Mouse (Mus musculus) CD4-positive helper T cell, adult 2 months (primary cell): ENCODE data around the gene Skor1.
A peak's percentile ranks its signal among the peaks of the same experiment; 100 is the strongest.

ENCODE experiments used
- DNase-seq: peaks from one replicate; pipeline ENCODE4 v3.0.0-alpha.2; 2012; ENCODE audit warnings: low read depth, missing footprints, low spot score

The Skor1 gene

GRCm38 (mm10) chr9:63135801-63136200 lies 13.0 kb downstream of the Skor1 start:
- peak; percentile 68 for DNase-seq

DNA sequence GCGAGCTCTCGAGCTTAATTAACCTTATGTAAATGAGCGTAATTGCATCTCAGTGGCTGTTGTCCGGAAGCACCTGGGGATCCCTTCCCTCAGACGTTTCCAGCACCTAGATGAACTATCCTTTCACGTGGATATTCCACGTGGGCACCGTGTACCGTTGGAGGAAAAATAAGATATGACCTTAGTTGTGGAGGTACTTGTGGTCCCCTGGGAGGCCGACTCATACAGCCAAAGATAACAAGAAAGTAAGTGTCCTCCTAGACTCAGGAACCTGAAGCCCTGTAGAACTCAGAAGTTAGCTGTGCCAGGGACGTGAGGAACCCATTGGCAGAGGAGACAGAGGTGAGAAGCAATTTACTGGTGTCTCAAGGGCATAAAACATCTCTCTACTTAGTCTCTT lies 13.4 kb downstream of the Skor1 start:
- no peak for DNase-seq

DNA sequence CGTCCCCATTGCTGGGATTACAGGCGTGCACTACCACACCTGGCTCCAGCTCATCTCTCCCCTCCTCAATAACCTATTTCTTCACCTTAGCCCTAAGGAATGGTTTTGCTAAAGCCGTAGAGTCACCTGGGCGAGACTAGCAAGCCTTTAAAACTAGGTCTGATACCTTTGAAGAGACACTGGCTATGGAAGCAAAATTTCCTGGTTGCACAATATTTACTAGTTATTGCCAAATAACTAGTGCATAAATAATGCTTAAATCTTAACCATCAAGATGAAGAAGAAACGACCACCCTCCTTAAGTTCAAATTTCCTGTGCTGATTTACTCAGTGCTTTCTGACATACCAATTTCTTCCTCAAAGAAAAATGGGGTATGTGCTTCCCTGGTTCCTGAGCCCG lies 15.1 kb downstream of the Skor1 start:
- DNase-seq, result no peak

GRCm38 (mm10) chr9:63132673-63133601 lies 15.8 kb downstream of the Skor1 start:
- peak; percentile 98 for DNase-seq

GRCm38 (mm10) chr9:63131957-63132602 lies 16.7 kb downstream of the Skor1 start:
- peak; percentile 59 for DNase-seq

- no peak for DNase-seq
Observed at GRCm38 (mm10) chr9:63129641-63130041, 19.1 kb downstream of the Skor1 start.

- no peak for DNase-seq
Observed at GRCm38 (mm10) chr9:63124512-63124911, 24.2 kb downstream of the Skor1 start.

DNA sequence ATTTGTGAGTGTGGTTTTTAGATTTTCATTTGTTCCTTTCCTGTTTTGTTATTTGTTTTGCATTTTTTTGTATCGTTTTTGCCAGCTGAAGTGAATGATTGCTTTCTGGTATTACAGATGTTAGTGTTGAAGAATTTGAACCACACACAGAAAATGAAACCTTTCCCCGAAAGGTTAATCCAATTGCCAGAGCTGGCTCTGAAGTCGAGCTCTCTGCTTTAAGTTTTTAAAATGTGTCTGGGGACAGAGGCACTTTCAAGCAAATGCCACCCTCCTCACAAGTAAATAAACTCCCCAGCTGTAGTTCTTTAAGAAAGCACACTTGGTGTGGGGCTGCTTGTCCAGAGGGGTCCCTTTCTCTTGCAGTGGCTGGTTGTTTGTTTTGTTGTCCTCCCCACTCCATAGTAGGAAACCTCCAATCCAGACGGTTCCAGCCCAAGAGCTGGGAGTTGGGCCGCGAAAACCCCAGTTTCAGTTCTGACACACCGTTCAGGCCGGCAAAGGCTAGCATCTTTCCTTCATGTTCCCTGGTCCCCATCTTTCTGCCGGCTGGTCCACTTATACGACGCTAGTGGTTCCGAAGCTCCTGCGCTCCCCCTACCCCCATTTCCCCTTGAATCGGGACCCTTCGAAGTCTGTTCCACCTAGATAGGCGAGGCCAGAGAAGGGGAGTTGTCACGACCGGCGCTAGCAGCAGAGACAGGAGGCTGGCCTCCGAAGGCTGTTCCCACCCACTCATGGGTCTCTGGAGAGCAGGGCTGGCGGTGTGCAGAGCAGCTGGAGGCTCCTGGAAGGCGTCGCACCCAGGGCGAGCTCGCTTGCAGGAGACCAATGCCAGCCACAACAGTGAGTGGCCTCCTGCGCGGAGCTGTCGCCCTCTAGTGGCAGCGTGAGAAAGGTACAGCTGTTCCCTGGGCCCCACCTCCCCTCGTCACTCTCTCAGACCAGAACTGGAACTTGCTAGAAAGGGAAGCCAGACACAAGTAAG lies 25.0 kb downstream of the Skor1 start:
- DNase-seq, result peak; percentile 88

DNA sequence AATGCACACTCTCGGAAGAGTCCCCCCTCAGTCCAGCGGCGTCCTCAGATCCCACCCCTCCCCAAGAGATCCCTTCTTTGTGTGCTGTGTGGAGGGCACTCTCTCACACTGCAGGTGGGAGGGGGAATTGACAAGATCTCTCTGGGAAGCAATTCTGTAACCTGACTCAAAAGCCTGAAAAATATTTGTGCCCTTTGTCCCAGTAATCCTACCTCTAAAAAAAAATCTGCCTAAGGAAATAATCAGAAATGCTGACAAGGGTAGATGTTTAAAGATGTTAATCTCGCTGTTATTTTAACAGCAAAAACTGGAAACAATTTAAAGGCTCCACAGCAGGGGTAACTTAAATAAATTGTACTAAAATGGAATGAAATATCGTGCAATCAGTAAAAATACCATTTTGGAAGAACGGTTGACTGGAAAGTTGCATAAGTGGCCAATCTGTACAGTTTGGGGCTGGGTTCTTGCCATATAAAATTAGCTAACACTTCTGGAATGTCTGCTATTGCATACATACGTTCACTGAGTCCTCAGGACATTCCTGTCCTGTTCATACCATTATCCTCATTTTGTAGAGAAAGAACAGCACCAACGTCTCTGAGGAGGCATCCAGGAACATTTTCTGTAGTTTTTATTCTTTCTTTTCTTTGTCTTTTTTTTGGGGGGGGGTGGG lies 26.5 kb downstream of the Skor1 start:
- DNase-seq, result no peak

DNA sequence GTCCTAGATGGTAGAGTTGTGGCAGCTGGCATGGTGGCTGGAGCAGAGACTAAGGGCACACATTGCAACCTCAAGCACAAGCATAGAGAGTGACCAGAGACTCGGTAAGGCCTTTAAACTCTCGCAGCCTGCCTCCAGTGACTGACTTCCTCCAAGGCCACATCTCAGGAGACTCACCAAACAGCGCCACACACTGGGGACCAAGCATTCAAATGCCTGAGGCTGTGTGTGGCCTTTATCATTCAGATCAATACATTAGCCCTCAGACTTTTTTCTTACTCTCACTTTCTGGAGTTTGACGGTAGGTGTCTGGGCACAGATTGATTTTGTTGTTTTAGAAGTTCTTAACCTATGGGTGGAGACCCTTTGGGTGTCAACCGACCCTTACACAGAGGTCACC lies 30.4 kb downstream of the Skor1 start:
- DNase-seq, result no peak

- no peak for DNase-seq
Observed at GRCm38 (mm10) chr9:63112514-63112913, 36.2 kb downstream of the Skor1 start.

GRCm38 (mm10) chr9:63109782-63110087 lies 39.0 kb downstream of the Skor1 start:
- no peak for DNase-seq

DNA sequence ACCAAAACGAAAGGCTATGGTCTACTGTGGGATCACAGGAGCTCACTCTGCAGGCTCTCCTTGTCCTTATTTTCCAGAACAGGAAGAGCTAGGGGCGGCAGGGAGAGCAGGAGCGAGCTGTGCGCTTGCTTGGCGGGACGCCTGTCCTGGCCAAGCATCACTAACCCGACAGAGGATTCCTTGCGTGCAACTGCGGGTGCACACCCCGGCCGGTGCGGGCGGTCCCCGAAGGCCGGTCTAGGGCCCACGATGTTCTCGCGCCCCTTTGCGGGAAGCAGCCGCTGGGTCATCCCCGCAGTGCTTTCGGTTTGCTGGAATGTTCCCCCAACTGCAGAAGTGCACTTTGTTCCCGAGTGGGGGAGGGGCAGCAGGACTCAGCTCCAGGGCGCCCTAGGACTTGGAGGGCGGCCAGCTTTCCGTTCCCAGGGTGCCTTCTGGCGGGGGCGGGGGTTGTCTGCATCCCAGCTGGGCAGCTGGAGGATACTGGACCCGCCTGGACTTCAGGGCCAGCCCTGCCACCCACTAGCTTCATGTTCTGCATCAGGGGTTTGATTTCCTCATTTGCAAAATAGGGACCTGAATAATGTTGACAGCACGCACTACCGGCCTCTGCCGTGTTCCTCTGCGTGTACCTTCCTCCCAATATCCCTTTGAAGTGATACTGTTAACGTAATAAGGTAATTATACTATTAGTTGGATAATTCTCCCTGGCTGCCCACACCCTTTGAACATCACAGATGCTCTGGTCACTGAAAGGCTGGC lies 39.6 kb downstream of the Skor1 start:
- no peak for DNase-seq

GRCm38 (mm10) chr9:63108580-63108979 lies 40.2 kb downstream of the Skor1 start:
- no peak for DNase-seq

DNA sequence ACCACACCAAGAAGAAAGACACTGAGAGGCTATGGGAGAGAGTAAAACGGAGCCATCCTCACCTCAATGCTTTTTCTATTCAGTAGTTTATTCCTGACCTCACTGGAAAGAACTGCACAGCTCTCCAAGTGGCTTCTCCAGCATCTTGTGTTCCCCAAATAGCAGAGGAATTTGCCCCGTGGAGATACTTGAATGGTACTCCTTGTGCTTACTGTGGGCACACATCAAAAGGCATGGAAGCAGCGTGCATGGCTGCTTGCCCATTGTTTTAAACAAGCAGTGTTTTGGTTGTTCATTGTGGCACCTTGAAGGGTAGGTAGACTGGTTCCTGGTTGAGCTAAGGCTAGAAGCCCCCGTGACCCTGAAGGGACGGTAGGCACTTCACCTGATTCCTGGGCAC lies 48.1 kb downstream of the Skor1 start:
- DNase-seq, result no peak

DNA sequence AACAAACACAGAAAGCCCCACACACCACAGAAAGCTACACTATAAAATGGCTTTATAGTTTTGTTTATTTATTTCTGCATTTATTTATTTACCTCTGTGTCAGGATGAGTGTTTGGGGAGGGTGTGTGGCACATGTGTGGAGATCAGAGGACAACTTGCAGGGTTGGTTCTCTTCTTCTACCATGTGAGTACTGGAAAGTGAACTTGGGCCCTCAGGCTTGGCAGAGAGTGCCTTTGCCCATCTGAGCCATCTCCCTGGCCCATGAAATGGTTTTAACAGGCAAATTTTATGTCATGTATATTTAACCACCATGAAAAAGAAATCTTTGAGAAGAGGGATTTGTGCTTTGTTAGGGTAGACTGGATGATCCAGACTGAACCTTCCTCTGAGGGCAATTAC lies 48.9 kb downstream of the Skor1 start:
- no peak for DNase-seq

GRCm38 (mm10) chr9:63099344-63099743 lies 49.4 kb downstream of the Skor1 start:
- no peak for DNase-seq

DNA sequence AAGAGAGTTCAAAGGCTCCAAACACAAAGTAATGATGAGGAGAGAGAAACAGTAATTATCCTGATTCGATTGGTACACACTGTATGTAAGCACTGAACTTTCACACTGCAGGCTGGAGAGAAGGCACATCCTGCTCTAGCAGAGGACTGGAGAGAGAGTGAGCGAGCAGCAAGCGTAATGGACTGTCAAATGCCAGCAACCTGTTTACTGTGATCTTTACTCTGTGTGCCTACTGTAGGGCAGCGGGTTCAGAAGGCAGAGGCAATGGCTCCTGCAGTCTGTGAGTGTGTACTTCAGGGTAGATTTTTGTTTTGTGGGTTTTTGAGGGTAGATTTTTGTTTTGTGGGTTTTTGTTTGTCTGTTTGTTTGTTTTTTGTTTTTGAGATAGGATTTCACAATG lies 49.9 kb downstream of the Skor1 start:
- DNase-seq, result no peak

DNA sequence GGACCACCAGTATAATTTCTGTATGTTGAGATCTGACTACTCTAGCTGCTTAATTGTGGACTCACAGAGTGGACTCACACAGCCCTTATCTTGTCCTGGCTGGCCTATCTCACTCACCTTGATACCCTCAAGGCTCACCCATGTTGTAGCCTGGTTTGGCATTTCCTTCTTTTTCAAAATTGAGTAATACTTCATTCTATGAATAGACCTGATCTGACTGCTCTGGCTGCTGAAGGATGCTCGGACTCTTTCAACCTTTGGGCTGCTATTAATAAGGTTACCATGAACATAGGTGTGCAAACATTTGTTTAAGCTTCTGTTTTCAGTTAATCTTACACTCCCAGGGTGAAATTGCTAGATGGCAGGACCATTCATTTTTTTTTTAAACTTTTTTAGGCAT lies 51.6 kb downstream of the Skor1 start:
- DNase-seq, result no peak

GRCm38 (mm10) chr9:63094030-63094429 lies 54.7 kb downstream of the Skor1 start:
- no peak for DNase-seq

- no peak for DNase-seq
Observed at GRCm38 (mm10) chr9:63092567-63092966, 56.2 kb downstream of the Skor1 start.
